Mouse (Mus musculus) ES-Bruce4 (cell line): ENCODE results near the gene Gper1.

Experiments used
- CTCF ChIP-seq: IDR thresholded peaks from one replicate; pipeline ENCODE4 v1.8.1; 2011; ENCODE audit warnings: low read depth, low read length
- POLR2A ChIP-seq: IDR thresholded peaks from one replicate; pipeline ENCODE4 v1.8.1; 2011; ENCODE audit warnings: low read length; ENCODE audit not compliant: insufficient read depth

GRCm38 (mm10) chr5:139425198-139425597 is 2.2 kb downstream of the Gper1 start:
- TF ChIP-seq POLR2A = no peak
- TF ChIP-seq CTCF = no peak
